Mouse (Mus musculus) G1E (cell line): ENCODE measurements around the gene Pde4d.

Experiments used
- CTCF ChIP-seq: IDR thresholded peaks from 2 replicates; pipeline ENCODE4 v1.5.1; 2012; ENCODE audit warnings: low read depth, low read length, inconsistent platforms, mixed read lengths
- GATA1 ChIP-seq: IDR thresholded peaks from 2 replicates; pipeline ENCODE4 v1.6.1; 2012; ENCODE audit warnings: borderline replicate concordance, low read length, inconsistent platforms, mixed read lengths
- GATA2 ChIP-seq: IDR thresholded peaks from 2 replicates; pipeline ENCODE4 v1.6.1; 2012; ENCODE audit warnings: low read depth, low read length, inconsistent platforms, borderline replicate concordance
- POLR2AphosphoS5 ChIP-seq: IDR thresholded peaks from 2 replicates; pipeline ENCODE4 v1.6.1; 2012; ENCODE audit warnings: low read depth, low read length, inconsistent platforms; ENCODE audit not compliant: insufficient replicate concordance
- TAL1 ChIP-seq: conservative IDR thresholded peaks from 2 replicates; pipeline ENCODE4 v1.6.1; 2012; ENCODE audit warnings: low read depth, low read length, inconsistent platforms, mixed read lengths

GRCm38 (mm10) chr13:109053242-109054018, 603.7 kb downstream of the Pde4d start:
- TF ChIP-seq GATA1 (no peak), CTCF (no peak), POLR2AphosphoS5 (no peak), GATA2 (no peak), TAL1 (no peak)
